Mouse (Mus musculus): Measurements from ENCODE around the gene Fbxw28. TPM values are rescaled to one million over a fixed set of nuclear protein-coding genes. Genes with fewer than 3 reads are reported as not detected.
"Not testable (repeated sequence)": the region's sequence is repeated elsewhere in the genome, so short reads cannot be mapped to it uniquely, and the experiment has no call there.

Gene Fbxw28
- not detected in 2 replicates for polyA plus RNA-seq (2016; fragmentation: Nextera tagmentation; extraction: Ambion mirVana)

DNA sequence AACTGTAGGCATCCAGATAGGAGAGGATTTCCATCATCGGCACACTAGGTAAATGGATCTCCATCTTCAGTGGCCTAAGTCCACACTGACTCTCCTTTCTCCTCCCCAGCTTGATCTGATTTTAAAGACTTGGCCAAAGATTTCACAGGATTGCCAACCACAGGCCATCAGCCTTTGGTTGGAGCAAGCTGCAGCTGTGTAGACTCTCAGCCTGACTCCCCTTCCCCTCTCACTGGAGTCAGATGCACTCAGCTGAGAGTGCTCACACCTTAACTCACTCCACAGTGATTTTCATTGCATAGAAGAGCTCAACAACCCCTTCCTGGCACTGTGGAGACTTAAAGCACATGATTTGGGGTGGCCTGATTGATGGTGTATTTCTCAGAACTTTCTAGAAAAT, at the start of gene Fbxw28:
Fbxw28 (minus strand) TSS at position 101 of the 400 bp plus-strand sequence.
- H3K36me3 ChIP-seq (replicated peaks); H3K27ac ChIP-seq; H3K4me3 ChIP-seq; H3K4me1 ChIP-seq; H3K9me3 ChIP-seq; H3K27me3 ChIP-seq (ENCODE audit: poor library complexity, severe bottlenecking); DNase-seq (ENCODE audit: extremely low spot score, low spot score): not testable (repeated sequence)
- WGBS: no CpG with 5 or more reads among the region's 1 CpGs

DNA sequence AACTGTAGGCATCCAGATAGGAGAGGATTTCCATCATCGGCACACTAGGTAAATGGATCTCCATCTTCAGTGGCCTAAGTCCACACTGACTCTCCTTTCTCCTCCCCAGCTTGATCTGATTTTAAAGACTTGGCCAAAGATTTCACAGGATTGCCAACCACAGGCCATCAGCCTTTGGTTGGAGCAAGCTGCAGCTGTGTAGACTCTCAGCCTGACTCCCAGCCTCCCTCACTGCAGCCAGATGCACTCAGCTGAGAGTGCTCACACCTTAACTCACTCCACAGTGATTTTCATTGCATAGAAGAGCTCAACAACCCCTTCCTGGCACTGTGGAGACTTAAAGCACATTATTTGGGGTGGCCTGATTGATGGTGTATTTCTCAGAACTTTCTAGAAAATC, 51.9 kb downstream of the Fbxw28 start, which contains the start of gene Fbxw14:
Fbxw14 (minus strand) TSS at position 101 of the 400 bp plus-strand sequence.
- not testable (repeated sequence) for H3K27me3 ChIP-seq (ENCODE audit: poor library complexity, severe bottlenecking); H3K9me3 ChIP-seq; H3K36me3 ChIP-seq (replicated peaks); DNase-seq (ENCODE audit: extremely low spot score, low spot score); H3K4me3 ChIP-seq; H3K27ac ChIP-seq; H3K4me1 ChIP-seq
- WGBS: 100% methylated on average over 1 of the region's 1 CpGs

Other genes with a start within 250 kb of the Fbxw28 start
- gene Plxnb1, start 244.3 kb downstream of the Fbxw28 start, polyA plus RNA-seq (2016; fragmentation: Nextera tagmentation; extraction: Ambion mirVana): 27.0 and 28.9 TPM in 2 replicates
- gene Fbxw21, start 177.6 kb downstream of the Fbxw28 start, polyA plus RNA-seq (2016; fragmentation: Nextera tagmentation; extraction: Ambion mirVana): not detected in 2 replicates
- gene Fbxw13, start 143.7 kb downstream of the Fbxw28 start, polyA plus RNA-seq (2016; fragmentation: Nextera tagmentation; extraction: Ambion mirVana): not detected in 2 replicates
- not detected in 2 replicates for gene Fbxw20, start 104.9 kb downstream of the Fbxw28 start, polyA plus RNA-seq (2016; fragmentation: Nextera tagmentation; extraction: Ambion mirVana)
- not detected in 2 replicates for gene Fbxw14, start 52.0 kb downstream of the Fbxw28 start, polyA plus RNA-seq (2016; fragmentation: Nextera tagmentation; extraction: Ambion mirVana)
- gene Fbxw22, start 64.6 kb upstream of the Fbxw28 start, polyA plus RNA-seq (2016; fragmentation: Nextera tagmentation; extraction: Ambion mirVana): not detected in 2 replicates
- gene Fbxw16, start 109.5 kb upstream of the Fbxw28 start, polyA plus RNA-seq (2016; fragmentation: Nextera tagmentation; extraction: Ambion mirVana): not detected in 2 replicates
- gene Fbxw19, start 156.2 kb upstream of the Fbxw28 start, polyA plus RNA-seq (2016; fragmentation: Nextera tagmentation; extraction: Ambion mirVana): not detected in 2 replicates
- gene Fbxw15, start 228.6 kb upstream of the Fbxw28 start, polyA plus RNA-seq (2016; fragmentation: Nextera tagmentation; extraction: Ambion mirVana): not detected in 2 replicates